Mouse (Mus musculus) lung, postnatal 0 days (tissue): Measurements from ENCODE around the gene Fbxo46.

Experiments used
- CTCF ChIP-seq: IDR thresholded peaks from 2 replicates; pipeline ENCODE4 v1.5.1; 2016; ENCODE audit warnings: antibody characterized with exemption, mild to moderate bottlenecking
- EP300 ChIP-seq: IDR thresholded peaks from 2 replicates; pipeline ENCODE4 v1.6.1; 2016; ENCODE audit warnings: antibody characterized with exemption, mild to moderate bottlenecking, control low read depth

GRCm38 (mm10) chr7:19136168-19136567 lies 16.5 kb downstream of the Fbxo46 start:
- TF ChIP-seq EP300 (no peak), CTCF (no peak)
